Mouse (Mus musculus): Measurements from ENCODE around the gene Nfkbiz.

The Nfkbiz gene

GRCm38 (mm10) chr16:55832040-55832439, 6.7 kb downstream of the Nfkbiz start:
- no peak for DNase-seq (ENCODE audit: low spot score in 2 of 2)

- no peak for DNase-seq (ENCODE audit: low spot score in 2 of 2)
Observed at GRCm38 (mm10) chr16:55831451-55831850, 7.2 kb downstream of the Nfkbiz start.

- DNase-seq (ENCODE audit: low spot score in 2 of 2), result no peak
Observed at GRCm38 (mm10) chr16:55823398-55824155, 15.1 kb downstream of the Nfkbiz start.

GRCm38 (mm10) chr16:55822741-55823397, 15.8 kb downstream of the Nfkbiz start:
- no peak for DNase-seq (ENCODE audit: low spot score in 2 of 2)

GRCm38 (mm10) chr16:55821997-55822740, 16.5 kb downstream of the Nfkbiz start:
- DNase-seq (ENCODE audit: low spot score in 2 of 2), result peak; percentile 74 to 77

- peak in 1 of 2 experiments; percentile 44 for DNase-seq (ENCODE audit: low spot score in 2 of 2)
Observed at GRCm38 (mm10) chr16:55821571-55821981, 17.1 kb downstream of the Nfkbiz start.

GRCm38 (mm10) chr16:55820916-55821570, 17.7 kb downstream of the Nfkbiz start:
- DNase-seq (ENCODE audit: low spot score in 2 of 2), result peak; percentile 17 to 46

- DNase-seq (ENCODE audit: low spot score in 2 of 2), result peak; percentile 11 to 23
Observed at GRCm38 (mm10) chr16:55820161-55820915, 18.4 kb downstream of the Nfkbiz start.

- DNase-seq (ENCODE audit: low spot score in 2 of 2), result no peak
Observed at GRCm38 (mm10) chr16:55819186-55819861, 19.4 kb downstream of the Nfkbiz start.

- DNase-seq (ENCODE audit: low spot score in 2 of 2), result no peak
Observed at GRCm38 (mm10) chr16:55817717-55818515, 20.8 kb downstream of the Nfkbiz start.

- DNase-seq (ENCODE audit: low spot score in 2 of 2), result no peak
Observed at GRCm38 (mm10) chr16:55816202-55816941, 22.3 kb downstream of the Nfkbiz start.

GRCm38 (mm10) chr16:55815466-55815865, 23.2 kb downstream of the Nfkbiz start:
- no peak for DNase-seq (ENCODE audit: low spot score in 2 of 2)

- no peak for DNase-seq (ENCODE audit: low spot score in 2 of 2)
Observed at GRCm38 (mm10) chr16:55814686-55815085, 24.0 kb downstream of the Nfkbiz start.

GRCm38 (mm10) chr16:55813916-55814315, 24.8 kb downstream of the Nfkbiz start:
- no peak for DNase-seq (ENCODE audit: low spot score in 2 of 2)

GRCm38 (mm10) chr16:55811792-55812191, 26.9 kb downstream of the Nfkbiz start:
- no peak for DNase-seq (ENCODE audit: low spot score in 2 of 2)

- no peak for DNase-seq (ENCODE audit: low spot score in 2 of 2)
Observed at GRCm38 (mm10) chr16:55809779-55810514, 28.8 kb downstream of the Nfkbiz start.

- DNase-seq (ENCODE audit: low spot score in 2 of 2), result no peak
Observed at GRCm38 (mm10) chr16:55809345-55809744, 29.4 kb downstream of the Nfkbiz start.

GRCm38 (mm10) chr16:55807505-55807932, 31.2 kb downstream of the Nfkbiz start:
- DNase-seq (ENCODE audit: low spot score in 2 of 2), result no peak
